Mouse (Mus musculus): ENCODE measurements around the gene Dram1. TPM values are rescaled to one million over a fixed set of nuclear protein-coding genes. Genes with fewer than 3 reads are reported as not detected.

Dram1 gene
- polyA plus RNA-seq, 1 experiment, result 20.6 TPM

GRCm38 (mm10) chr10:88356114-88356982 lies 22.5 kb downstream of the Dram1 start:
- Histone ChIP-seq H3K4me1 (ENCODE audit: control insufficient read depth, insufficient read depth, low read length) (no peaks in the 10 kb centered on the region), H3K4me3 (ENCODE audit: insufficient read depth, low read length) (peak overlapping the region; percentile 50), H3K27ac (ENCODE audit: insufficient read depth, low read length) (no peak overlapping the region)
- TF ChIP-seq CTCF (IDR thresholded peaks at IDR 0.05; ENCODE audit: borderline replicate concordance, insufficient read depth, low read length) (no peak), POLR2A (IDR thresholded peaks at IDR 0.05; ENCODE audit: low read depth, low read length) (no peak)

GRCm38 (mm10) chr10:88354599-88354998 lies 24.3 kb downstream of the Dram1 start:
- no peak overlapping the region for H3K27ac ChIP-seq (ENCODE audit: insufficient read depth, low read length)
- H3K4me3 ChIP-seq (ENCODE audit: insufficient read depth, low read length), result no peak overlapping the region
- no peaks in the 10 kb centered on the region for H3K4me1 ChIP-seq (ENCODE audit: control insufficient read depth, insufficient read depth, low read length)
- TF ChIP-seq CTCF (IDR thresholded peaks at IDR 0.05; ENCODE audit: borderline replicate concordance, insufficient read depth, low read length) (no peak), POLR2A (IDR thresholded peaks at IDR 0.05; ENCODE audit: low read depth, low read length) (no peak)

- Histone ChIP-seq H3K27ac (ENCODE audit: insufficient read depth, low read length) (no peak overlapping the region), H3K4me3 (ENCODE audit: insufficient read depth, low read length) (no peak overlapping the region), H3K4me1 (ENCODE audit: control insufficient read depth, insufficient read depth, low read length) (no peaks in the 10 kb centered on the region)
- TF ChIP-seq POLR2A (IDR thresholded peaks at IDR 0.05; ENCODE audit: low read depth, low read length) (no peak), CTCF (IDR thresholded peaks at IDR 0.05; ENCODE audit: borderline replicate concordance, insufficient read depth, low read length) (no peak)
Observed at GRCm38 (mm10) chr10:88352549-88352948, 26.3 kb downstream of the Dram1 start.

DNA sequence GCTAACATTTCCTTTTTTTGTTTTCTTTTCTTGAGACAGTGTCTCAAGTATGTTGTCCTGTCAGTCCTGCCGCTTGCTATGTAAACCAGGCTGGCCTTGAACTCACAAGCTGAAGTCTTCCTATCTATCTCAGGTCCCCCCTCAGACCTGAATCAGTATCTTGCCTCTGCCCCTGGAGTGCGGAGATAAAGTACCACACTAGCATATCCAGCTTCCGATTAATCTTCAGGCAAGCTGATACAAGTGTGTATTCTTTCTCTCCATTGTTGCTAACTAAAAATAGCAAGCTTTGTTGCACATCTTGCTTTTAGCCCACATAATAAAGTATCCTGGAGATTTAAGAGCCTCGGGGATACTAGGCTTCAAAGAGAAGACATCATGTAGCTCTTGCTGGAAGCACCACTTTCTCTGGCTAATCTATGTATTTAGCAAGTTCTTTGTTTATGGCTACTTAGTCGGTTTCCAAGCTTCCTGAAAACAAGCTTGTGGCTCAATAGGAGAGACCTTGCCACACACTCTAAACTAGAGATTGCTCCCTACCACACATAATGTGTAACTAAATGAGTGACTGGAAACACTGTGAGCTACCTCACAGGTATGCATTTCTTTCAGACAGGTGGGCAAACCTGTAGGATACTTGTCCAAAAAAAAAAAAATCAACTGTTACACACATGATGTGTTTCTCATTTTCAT lies 27.3 kb downstream of the Dram1 start:
- TF ChIP-seq POLR2A (IDR thresholded peaks at IDR 0.05; ENCODE audit: low read depth, low read length) (no peak), CTCF (IDR thresholded peaks at IDR 0.05; ENCODE audit: borderline replicate concordance, insufficient read depth, low read length) (no peak)
- no peaks in the 10 kb centered on the region for H3K4me1 ChIP-seq (ENCODE audit: control insufficient read depth, insufficient read depth, low read length)
- H3K4me3 ChIP-seq (ENCODE audit: insufficient read depth, low read length), result no peak overlapping the region
- no peak overlapping the region for H3K27ac ChIP-seq (ENCODE audit: insufficient read depth, low read length)

DNA sequence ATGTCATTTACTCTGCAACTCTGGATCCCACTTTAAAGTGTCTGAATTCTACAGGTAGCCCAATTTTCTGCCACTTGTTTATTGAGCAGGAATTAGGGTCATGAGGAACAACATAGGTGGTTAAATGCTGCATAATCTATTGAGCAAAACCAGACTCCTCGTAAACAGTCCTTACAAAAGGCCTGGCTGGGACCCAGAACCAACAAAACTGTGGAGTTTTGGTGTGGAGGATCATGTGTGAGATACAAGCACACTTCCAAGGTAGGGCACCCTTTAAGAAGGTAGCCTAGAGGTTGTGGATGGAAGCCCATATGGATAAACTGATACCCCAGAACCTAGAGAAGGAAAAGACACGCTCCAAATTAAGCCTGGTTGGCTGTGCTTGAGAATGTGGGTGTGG lies 28.2 kb downstream of the Dram1 start:
- Histone ChIP-seq H3K27ac (ENCODE audit: insufficient read depth, low read length) (no peak overlapping the region), H3K4me3 (ENCODE audit: insufficient read depth, low read length) (no peak overlapping the region), H3K4me1 (ENCODE audit: control insufficient read depth, insufficient read depth, low read length) (0 out of 2 replicates have a peak, but pooled peaks cover 4% of the 10 kb centered on the region)
- no peak for TF ChIP-seq POLR2A (IDR thresholded peaks at IDR 0.05; ENCODE audit: low read depth, low read length)
- TF ChIP-seq CTCF (IDR thresholded peaks at IDR 0.05; ENCODE audit: borderline replicate concordance, insufficient read depth, low read length), result no peak

DNA sequence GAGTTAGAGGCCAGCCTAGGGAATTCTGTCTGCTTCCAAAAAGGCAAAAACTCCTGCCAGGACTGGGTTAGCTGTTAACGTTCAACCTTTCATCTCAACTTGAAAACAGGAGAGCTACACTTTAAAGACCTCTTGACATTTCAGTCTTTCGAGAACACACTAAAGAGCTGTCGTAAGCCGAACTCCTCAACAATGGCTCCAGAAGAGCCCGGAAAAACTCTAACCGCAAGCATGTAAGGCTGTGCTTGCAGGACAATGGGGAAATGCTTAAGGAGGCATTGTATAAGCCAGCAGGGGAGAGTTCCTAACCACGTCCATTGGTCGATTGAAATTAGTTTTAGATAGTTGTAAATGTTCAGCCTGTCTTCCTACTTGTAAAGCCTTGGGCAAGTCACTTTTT lies 29.1 kb downstream of the Dram1 start:
- Histone ChIP-seq H3K4me3 (ENCODE audit: insufficient read depth, low read length) (no peak overlapping the region), H3K4me1 (ENCODE audit: control insufficient read depth, insufficient read depth, low read length) (0 out of 2 replicates have a peak, but pooled peaks cover 4% of the 10 kb centered on the region), H3K27ac (ENCODE audit: insufficient read depth, low read length) (no peak overlapping the region)
- TF ChIP-seq CTCF (IDR thresholded peaks at IDR 0.05; ENCODE audit: borderline replicate concordance, insufficient read depth, low read length) (no peak), POLR2A (IDR thresholded peaks at IDR 0.05; ENCODE audit: low read depth, low read length) (no peak)

DNA sequence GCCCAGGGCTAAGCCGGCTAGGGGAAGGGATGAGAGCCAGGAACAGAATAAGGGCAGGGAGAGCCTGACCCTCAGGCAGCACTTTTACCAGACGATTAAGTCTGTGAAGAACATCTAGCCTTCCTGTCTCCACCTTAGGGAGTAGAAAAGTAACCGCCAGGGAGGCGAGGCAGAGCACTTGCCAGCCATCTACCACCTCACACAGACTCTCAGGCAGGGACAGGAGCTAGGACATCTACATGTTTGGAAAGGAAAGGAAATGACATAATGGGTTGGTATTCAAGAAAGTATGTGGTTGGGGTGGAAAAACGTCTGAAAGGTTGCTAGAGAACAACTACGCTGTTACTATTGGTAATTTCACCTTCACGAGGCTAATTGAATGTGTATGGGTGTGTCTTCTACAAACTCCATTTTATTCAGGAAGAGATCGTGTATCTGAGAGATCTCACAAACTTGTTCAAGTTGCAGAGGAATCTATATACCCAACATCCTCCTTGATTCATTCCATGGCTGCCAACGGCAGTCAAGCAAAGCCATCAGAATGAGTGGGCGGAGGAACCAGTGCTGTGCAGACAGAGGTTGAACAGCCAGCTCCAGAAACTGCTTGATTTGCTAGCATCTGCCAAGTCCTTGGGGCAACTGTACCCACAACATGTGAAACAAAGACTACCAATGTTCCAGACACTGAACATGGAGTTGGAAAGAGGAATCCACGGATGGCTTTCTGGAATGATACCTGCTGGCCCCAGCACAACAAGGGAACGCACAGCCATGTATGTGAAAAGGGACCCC lies 32.2 kb downstream of the Dram1 start:
- Histone ChIP-seq H3K4me3 (ENCODE audit: insufficient read depth, low read length) (no peak overlapping the region), H3K27ac (ENCODE audit: insufficient read depth, low read length) (peak overlapping the region; percentile 48; the same call in 1 of the 2 replicates), H3K4me1 (ENCODE audit: control insufficient read depth, insufficient read depth, low read length) (0 out of 2 replicates have a peak, but pooled peaks cover 4% of the 10 kb centered on the region)
- no peak for TF ChIP-seq CTCF (IDR thresholded peaks at IDR 0.05; ENCODE audit: borderline replicate concordance, insufficient read depth, low read length)
- no peak for TF ChIP-seq POLR2A (IDR thresholded peaks at IDR 0.05; ENCODE audit: low read depth, low read length)

DNA sequence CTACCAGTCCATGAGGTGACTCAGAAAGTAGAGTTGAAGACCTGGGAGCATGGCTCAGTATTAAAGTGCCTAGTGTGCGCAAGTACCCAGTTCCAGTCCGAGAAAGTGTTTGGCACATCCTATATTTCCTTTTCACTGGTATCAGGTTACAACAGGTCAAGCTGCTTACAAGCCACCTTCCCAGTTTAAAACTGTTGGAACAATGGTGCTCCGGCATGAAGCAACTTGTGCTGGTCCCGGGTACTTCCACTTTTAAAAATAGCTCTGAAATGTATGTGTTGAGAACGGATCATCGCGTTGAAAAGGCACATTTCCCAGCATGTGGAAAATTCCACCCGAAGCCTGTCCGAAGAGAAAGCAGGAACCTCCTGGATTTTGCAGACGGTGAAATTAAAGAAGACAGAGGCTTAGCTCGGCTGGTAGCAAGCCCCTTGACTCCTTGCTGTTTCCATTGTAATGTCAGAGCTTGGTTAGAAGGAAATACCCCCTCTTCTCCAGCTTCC lies 32.9 kb downstream of the Dram1 start:
- peak overlapping the region; percentile 48; the same call in 1 of the 2 replicates for H3K27ac ChIP-seq (ENCODE audit: insufficient read depth, low read length)
- TF ChIP-seq POLR2A (IDR thresholded peaks at IDR 0.05; ENCODE audit: low read depth, low read length), result no peak
- no peak for TF ChIP-seq CTCF (IDR thresholded peaks at IDR 0.05; ENCODE audit: borderline replicate concordance, insufficient read depth, low read length)
- 0 out of 2 replicates have a peak, but pooled peaks cover 4% of the 10 kb centered on the region for H3K4me1 ChIP-seq (ENCODE audit: control insufficient read depth, insufficient read depth, low read length)
- no peak overlapping the region for H3K4me3 ChIP-seq (ENCODE audit: insufficient read depth, low read length)

DNA sequence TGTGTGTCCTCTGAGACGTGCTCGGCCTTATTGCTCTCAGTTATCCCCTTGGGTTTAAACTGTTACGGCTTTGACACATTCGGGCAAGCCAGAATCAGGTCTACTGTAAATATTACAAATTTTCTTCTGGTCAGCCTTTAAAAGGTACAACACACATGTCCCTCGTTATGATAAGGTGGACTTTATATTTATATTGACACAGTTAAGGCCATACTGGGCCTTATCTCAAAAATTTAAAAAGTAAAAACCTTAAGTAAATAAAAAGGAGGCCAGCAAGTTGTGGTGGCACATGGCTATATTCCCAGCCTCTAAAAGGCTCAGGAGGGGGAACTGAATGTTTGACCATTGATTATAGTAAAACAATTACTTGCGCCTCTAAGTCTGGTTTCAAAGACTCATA lies 37.5 kb downstream of the Dram1 start:
- Histone ChIP-seq H3K4me1 (ENCODE audit: control insufficient read depth, insufficient read depth, low read length) (0 out of 2 replicates have a peak, but pooled peaks cover 3% of the 10 kb centered on the region), H3K4me3 (ENCODE audit: insufficient read depth, low read length) (no peak overlapping the region), H3K27ac (ENCODE audit: insufficient read depth, low read length) (no peak overlapping the region)
- TF ChIP-seq CTCF (IDR thresholded peaks at IDR 0.05; ENCODE audit: borderline replicate concordance, insufficient read depth, low read length), result no peak
- TF ChIP-seq POLR2A (IDR thresholded peaks at IDR 0.05; ENCODE audit: low read depth, low read length), result no peak
